Mouse (Mus musculus): ENCODE results near the gene Tanc2. TPM values are rescaled to one million over a fixed set of nuclear protein-coding genes. Genes with fewer than 3 reads are reported as not detected.

Gene Tanc2
- total and polyA plus RNA-seq, 2 experiments from 2014 or later = 26.8 to 83.4 TPM

GRCm38 (mm10) chr11:105978232-105978631 is 388.4 kb downstream of the Tanc2 start:
- no peak overlapping the region for H3K27ac ChIP-seq
- H3K4me3 ChIP-seq (ENCODE audit: low read length) = no peak overlapping the region
- H3K4me1 ChIP-seq (ENCODE audit: insufficient read depth, low read length) = no peaks in the 10 kb centered on the region
- no peak overlapping the region for H3K4me2 ChIP-seq (ENCODE audit: low read depth, low read length)
- no peaks in the 10 kb centered on the region for H3K9me3 ChIP-seq (ENCODE audit: low read length)
- H3K9ac ChIP-seq (replicated peaks; ENCODE audit: low read length) = no peak overlapping the region
- no peak for DNase-seq (ENCODE audit: low spot score)
- ATAC-seq = no peak
- no peak for TF ChIP-seq CTCF (IDR thresholded peaks at IDR 0.05; ENCODE audit: low read depth)
- H3K27me3 ChIP-seq (ENCODE audit: insufficient read depth, low read length) = no peaks in the 10 kb centered on the region
- 85% methylated on average over 2 of the region's 2 CpGs for WGBS
- H3K36me3 ChIP-seq (ENCODE audit: insufficient read depth, low read length) = no peaks in the 10 kb centered on the region

- no peaks in the 10 kb centered on the region for H3K36me3 ChIP-seq (ENCODE audit: insufficient read depth, low read length)
- no peaks in the 10 kb centered on the region for H3K27me3 ChIP-seq (ENCODE audit: insufficient read depth, low read length)
- no peak for DNase-seq (ENCODE audit: low spot score)
- no peak for TF ChIP-seq CTCF (IDR thresholded peaks at IDR 0.05; ENCODE audit: low read depth)
- no peak overlapping the region for H3K27ac ChIP-seq
- no peak overlapping the region for H3K9ac ChIP-seq (replicated peaks; ENCODE audit: low read length)
- ATAC-seq = no peak
- 62% methylated on average over 5 of the region's 5 CpGs for WGBS
- H3K4me2 ChIP-seq (ENCODE audit: low read depth, low read length) = no peak overlapping the region
- no peak overlapping the region for H3K4me3 ChIP-seq (ENCODE audit: low read length)
- H3K4me1 ChIP-seq (ENCODE audit: insufficient read depth, low read length) = no peaks in the 10 kb centered on the region
- H3K9me3 ChIP-seq (ENCODE audit: low read length) = no peaks in the 10 kb centered on the region
Measured at GRCm38 (mm10) chr11:105978634-105979033, 388.8 kb downstream of the Tanc2 start.

Small RNA genes lying within 50 kb of the gene (microRNA-seq; reads per million reads assigned to microRNA genes)
- 0 reads per million in 2 experiments for gene Gm23990

Other genes with a start within 250 kb of the Tanc2 start
- gene March10, start 133.3 kb upstream of the Tanc2 start, total RNA-seq (2014; rRNA removed) = 0.52 and 1.2 TPM in 2 replicates
- 0.52 and 0.58 TPM in 2 replicates for gene March10, start 133.3 kb upstream of the Tanc2 start, polyA plus RNA-seq (2015; fragmentation: Nextera tagmentation; extraction: Ambion mirVana)